Mouse (Mus musculus): ENCODE measurements around the gene Hps6.
"Not testable (repeated sequence)": the region's sequence is repeated elsewhere in the genome, so short reads cannot be mapped to it uniquely, and the experiment has no call there.

Gene Hps6

DNA sequence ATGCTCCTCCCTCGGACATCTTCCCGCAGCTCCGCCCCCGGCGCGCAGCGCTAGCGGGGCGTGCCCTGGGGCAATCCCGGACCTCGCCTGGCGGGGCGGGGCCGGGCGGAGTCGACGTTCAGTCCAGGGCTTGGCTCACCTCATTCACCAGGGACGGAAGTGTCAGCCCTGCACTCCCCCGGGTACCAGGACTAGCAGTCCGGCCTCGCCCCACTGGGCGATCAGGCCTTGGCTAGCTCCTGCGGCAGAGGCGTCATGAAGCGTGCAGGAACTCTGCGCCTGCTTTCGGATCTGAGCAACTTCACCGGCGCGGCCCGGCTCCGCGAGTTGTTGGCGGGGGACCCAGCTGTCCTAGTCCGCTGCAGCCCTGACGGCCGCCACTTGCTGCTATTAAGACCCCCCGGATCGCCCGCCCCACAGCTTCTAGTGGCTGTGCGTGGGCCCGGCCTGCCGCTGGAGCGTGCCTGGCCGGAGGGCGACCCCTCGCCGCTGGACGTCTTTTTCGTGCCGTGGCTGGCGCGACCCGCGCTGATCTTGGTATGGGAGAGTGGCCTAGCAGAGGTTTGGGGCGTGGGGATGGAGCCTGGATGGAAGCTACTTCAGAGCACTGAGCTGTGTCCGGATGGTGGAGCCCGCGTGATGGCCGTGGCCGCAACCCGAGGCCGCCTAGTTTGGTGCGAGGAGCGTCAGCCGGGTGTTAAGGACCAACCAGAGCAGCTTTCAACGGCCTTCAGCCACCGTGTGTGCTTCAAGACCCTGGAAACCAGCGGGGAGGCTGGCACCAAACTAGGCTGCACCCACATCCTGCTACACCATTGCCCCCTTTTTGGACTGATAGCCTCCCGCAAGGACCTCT, at the start of gene Hps6:
Hps6 (plus strand) TSS at position 138 of the 856 bp plus-strand sequence.
- DNase-seq (ENCODE audit: low read depth, low spot score), result peak; percentile 56

DNA sequence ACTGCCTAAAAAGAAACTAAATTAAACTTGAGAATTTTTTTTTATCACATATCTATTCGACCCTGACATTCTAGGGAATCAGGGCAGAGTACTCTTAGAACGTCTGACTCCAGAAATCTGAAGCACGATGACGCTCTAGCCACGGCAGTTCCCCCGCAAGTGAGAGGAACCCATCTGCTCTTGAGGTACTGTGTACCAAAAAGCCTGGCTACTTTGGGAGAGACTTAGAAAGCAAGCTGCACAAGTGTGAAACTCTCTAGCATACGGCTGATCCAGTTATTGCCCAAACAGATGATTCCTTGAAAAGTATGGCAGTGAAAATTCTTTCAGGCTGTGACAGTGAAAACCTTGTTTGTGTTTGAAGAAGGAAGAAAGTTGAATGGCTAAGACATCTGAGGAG, 46.6 kb upstream of the Hps6 start:
- no peak for DNase-seq (ENCODE audit: low read depth, low spot score)

DNA sequence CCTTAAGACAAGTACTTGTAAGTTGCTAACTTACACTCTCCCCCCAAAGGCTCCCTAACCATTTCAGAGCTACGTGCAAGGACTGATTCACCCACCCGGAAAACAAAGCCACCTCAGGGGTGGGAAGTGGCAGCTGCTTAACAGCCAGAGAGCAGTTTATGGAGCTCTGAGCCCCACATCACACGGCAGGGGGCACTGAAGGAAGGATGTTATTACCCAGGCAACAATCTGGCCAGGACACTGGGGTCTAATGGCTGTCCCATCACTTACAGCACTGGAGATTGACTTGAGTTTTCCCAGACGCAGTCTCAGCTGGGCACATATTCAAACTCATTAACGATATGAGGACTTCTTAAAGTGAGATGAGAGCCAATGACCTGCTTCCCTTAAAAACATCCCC, 42.5 kb upstream of the Hps6 start:
- DNase-seq (ENCODE audit: low read depth, low spot score), result no peak

DNA sequence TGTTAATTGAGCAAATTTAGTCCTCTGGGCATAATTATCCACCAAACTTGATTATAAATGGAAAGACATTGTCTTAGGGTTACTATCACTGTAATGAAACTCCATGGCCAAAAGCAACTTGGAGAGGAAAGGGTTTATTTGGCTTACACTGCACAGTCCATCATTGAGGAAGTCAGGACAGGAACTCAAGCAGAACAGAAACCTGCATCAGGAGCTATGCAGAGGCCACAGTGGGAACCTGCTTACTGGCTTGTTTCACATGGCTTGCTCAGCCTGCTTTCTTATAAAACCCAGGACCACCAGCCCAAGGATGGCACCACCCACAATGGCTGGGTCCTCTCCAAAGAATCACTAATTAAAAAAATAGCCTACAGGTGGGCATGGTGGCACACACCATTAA, 18.9 kb upstream of the Hps6 start:
- DNase-seq (ENCODE audit: low read depth, low spot score), result no peak

DNA sequence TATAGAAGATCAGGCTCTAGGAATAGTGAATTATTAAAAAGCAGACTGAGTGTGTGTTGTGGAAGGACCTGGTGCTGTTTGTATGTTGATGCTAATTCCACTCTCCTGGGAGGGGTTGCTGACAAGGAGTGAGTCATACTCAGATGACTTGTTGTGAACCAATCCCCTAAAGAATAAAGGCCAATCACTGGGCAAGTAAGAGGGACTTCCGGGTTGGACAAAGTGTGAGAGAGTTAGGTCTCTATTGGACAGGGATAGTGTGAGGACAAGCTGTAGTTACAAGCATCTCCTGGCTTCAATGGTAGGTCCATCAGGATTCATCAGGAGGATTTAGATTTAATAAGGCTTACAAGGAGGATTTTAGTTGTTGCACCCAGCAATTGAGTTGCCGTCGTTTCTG, 15.1 kb upstream of the Hps6 start:
- no peak for DNase-seq (ENCODE audit: low read depth, low spot score)

DNA sequence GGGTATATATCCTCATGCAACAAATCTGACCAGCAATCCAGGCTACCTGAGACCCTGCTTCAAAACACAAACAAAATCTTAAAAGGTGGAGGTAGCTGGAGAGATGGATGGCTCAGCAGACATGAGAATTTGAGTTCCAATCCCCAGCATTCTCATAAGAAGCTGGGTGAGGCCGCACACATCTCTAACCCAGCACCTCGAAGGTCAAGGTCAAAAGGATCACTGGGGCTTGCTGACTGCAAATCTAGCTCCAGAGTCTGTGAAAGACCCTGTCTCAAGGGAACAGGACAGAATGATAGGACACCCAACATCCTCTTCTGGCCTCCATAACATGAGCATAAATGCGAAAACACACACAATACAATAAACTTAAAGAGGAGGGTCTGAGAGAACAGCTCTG, 12.1 kb upstream of the Hps6 start:
- DNase-seq (ENCODE audit: low read depth, low spot score), result no peak

DNA sequence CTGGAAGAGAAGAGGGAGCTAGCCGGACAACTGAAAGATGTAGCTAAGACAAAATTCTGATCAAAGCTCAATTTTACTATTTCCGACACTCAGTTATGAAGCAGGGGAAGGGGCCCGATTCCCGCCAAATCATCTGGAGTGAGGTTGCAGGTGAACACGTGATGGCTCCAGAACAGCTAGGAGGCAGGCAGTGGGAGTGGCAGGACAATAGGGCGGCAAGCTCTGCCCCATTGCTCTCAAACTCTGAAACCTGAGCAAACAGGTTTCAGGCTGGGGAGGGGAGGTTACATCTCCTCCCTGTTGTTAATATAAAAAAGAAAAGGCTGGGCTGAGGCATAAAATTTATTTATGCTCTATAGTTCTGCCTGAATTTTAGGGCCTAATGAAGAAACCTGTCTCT, 9.9 kb upstream of the Hps6 start:
- DNase-seq (ENCODE audit: low read depth, low spot score), result not testable (repeated sequence)

DNA sequence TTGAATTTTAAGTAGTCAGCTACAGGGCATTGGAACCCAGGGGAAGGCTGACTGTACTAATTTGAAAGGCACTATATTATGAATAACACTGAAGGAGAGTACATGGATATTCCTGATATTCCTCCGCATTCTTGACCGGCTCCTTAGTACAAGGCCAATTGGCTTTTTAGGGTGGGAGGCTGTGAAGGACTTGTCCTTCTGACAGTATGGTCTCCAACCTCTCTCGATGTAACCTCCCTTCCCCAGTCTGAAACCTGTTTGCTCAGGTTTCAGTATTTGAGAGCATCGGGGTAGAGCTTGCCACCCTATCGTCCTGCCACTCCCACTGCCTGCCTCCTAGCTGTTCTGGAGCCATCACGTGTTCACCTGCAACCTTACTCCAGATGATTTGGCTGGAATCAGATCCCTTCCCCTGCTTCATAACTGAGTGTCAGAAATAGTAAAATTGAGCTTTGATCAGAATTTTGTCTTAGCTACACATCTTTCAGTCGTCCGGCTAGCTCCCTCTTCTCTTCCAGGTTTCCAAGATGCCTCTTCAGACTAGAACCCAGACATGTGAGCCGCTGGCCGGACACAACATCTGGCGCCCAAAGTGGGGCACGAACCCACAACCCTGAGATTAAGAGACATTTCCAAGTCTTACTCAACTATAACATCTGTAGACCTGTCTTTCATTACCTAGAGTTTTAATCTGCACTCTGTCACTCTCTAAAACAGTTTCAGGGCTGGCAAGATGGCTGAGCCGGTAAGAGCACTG, 9.1 kb upstream of the Hps6 start:
- no peak for DNase-seq (ENCODE audit: low read depth, low spot score)

DNA sequence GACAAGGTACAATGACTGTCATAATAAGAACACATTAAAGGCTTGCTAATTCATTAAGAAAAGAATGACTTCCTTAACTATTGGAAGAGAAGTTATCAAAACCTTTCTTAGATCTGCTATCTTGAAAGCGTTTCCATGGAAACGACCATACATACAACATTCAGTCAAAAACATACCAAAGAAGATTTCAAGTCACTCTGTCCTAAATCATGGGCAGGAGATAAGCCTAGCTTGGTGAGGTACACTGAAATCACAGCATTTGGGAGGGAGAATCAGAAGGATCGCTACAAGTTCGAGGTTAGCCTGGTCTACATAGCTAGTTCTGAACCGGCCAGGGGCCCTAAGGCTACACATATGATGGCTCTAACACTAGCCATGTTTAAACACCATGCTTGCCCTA, 5.9 kb upstream of the Hps6 start:
- no peak for DNase-seq (ENCODE audit: low read depth, low spot score)

DNA sequence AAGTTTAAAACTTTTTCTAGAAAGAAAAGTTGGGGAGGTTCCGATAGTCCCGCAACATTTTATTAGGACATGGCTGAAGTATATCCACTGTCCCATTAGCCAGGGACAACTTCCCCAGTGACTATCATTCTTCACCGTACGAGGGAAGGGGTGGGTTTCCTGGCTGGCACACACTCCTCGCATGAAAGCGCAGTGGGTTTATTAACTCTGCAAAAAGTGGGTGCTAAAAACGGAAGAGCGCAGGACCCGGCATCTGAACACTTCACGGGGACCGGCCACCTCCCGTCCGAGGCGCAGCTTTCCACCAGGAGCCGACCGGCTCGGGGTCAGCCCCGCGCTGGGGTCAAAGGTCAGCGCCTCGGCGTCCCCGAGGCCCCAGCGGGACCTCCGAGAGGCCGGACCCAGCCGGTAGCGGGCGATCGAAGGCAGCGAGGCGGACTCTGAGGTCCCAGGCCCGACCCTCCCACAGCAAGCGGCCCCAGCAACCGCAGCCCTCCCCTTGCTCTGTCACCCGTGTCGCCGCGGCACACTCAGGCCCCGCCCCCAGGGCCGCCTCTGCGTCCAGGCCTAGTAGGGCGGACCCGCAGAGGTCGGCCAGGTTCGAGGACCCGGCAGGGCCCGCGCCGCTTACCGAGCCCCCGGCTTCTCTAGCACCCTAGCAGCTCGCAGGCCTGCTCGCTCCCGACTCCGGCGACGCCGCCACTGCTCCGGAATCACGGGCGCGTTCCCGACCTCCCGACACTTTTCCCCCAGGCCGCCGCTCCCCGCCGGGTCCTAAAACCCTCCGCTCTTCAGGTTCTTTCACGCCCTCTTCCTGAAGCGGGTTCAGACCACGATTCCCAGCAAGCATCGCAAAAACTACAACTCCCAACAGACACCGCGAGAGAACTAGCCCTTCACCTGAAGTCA, 5.3 kb upstream of the Hps6 start, which contains the start of gene Armh3:
Armh3 (minus strand) TSS at position 704 of the 909 bp plus-strand sequence.
- DNase-seq (ENCODE audit: low read depth, low spot score), result peak; percentile 91

DNA sequence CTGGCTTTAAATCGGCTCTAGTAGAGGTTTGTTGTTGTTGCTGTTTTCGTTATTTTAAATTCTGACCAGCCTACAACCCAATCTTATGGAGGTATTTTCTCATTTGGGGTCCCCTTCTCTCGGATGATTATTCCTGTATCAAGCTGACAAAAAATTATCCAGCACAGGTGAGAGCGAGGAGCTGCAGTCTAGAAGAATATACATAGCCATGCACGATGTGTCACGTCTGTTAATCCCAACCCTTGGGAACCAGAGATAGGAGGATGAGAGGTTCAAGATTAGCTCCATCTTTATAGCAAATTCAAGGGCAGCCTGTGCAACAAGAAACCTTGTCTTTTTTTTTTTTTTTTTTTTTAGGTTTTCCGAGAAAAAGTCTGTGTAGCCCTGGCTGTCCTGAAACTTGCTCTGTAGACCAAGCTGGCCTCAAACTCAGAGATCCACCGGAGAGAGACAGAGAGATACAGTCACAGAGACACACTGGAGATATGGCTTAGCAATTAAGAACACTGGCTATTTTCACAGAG, 4.6 kb upstream of the Hps6 start:
- DNase-seq (ENCODE audit: low read depth, low spot score), result no peak

DNA sequence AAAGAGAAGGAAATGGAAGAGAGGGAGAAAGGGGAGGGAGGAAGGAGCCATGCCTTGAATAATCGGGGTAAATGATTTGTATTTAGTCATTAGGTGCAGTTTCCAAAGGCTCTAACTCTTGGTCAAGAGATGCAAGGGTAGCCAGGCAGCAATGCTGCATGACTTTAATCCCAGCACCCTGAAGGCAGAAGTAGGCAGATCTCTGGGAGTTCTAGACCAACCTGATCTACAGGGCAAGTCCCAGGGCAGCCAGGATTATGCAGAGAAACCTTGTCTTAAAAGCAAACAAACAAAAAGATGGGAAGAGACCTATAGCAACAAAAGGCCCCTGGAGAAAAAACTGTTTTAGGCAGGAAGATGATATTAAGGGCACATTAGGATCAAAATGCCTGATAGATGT, 3.9 kb upstream of the Hps6 start:
- no peak for DNase-seq (ENCODE audit: low read depth, low spot score)

DNA sequence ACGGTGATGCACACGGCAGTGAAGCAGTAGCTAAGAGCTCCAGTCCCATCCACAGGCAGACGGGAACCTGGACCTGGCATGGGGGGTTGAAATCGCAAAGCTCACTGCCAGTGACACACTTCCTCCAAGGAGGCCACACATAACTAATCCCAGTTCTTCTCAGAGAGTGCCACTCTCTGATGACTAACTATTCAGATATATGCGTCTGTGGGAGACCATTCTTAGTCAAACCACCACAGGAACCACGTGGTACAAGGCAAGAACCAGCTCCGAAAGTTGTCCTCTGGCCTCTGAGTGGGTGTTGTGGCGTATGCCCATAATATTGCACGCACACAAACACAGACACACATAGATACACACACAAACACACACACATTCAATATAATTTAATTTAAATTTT, 1.0 kb upstream of the Hps6 start:
- no peak for DNase-seq (ENCODE audit: low read depth, low spot score)

DNA sequence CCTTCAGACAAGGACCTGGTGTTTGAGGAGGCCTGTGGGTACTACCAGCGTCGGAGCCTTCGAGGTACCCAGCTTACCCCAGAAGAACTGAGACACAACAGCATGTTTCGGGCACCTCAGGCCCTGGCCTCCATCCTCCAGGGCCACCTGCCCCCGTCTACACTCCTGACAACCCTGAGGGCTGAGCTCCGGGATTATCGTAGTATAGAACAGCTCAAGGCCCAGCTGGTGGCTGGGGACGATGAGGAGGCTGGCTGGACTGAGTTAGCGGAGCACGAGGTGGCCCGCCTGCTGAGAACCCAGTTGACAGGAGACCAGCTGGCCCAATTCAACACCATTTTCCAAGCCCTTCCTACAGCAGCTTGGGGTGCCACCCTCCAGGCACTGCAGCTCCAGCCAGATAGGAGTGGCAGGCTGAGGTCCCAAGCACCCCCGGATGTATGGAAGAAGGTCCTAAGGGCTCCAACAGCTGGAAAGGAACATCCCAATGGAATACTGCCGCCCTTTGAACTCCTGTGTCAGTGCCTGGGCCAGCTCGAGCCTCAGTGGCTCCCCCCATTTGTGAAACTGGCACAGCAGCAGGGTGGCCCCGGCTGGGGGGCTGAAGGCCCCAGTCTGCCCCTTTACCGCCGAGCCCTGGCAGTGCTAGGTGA, 1.6 kb downstream of the Hps6 start:
- no peak for DNase-seq (ENCODE audit: low read depth, low spot score)

DNA sequence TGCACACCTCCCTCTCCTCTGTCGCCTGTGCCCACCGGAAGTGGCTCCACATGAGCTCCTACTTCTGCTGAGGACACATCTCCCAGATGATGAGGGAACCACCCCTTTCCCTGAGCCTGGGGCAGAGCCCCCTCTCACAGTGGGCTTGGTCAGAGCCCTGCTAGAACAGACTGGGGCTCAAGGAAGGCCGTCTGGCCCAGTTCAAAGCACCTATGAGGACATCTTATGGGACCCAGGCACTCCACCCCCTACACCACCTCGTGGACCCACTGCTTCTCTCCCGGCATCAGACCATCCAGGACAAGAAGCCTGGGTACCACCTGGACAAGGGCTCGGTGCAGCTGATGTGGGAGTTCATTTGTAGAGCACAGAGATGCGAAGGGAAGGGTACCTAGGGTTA, 2.4 kb downstream of the Hps6 start:
- no peak for DNase-seq (ENCODE audit: low read depth, low spot score)

DNA sequence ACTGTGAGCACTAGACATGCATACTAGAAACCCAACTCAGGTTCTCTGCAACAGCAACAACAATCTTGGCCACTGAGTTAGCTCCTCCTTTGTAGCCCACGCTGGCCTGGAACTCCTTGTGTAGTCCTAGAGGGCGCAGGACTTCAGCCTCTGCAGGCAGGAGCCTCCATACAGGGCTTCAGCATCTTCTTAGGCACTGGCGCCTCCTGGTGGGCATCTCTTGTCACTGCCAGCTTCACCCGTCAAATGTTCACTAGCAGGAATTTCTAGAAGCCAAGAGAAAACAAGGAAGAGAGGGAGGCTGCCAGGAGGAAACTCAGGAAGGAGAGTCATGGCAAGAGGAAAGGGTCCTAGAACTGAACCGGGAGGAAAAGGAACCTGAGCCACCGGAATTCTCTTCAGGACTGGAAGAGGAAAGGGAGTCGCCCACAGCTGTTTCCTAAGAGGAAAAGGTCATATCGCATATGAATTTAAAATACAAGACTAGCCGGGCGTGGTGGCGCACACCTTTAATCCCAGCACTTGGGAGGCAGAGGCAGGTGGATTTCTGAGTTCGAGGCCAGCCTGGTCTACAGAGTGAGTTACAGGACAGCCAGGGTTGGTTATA, 11.4 kb downstream of the Hps6 start:
- DNase-seq (ENCODE audit: low read depth, low spot score), result peak; percentile 64

DNA sequence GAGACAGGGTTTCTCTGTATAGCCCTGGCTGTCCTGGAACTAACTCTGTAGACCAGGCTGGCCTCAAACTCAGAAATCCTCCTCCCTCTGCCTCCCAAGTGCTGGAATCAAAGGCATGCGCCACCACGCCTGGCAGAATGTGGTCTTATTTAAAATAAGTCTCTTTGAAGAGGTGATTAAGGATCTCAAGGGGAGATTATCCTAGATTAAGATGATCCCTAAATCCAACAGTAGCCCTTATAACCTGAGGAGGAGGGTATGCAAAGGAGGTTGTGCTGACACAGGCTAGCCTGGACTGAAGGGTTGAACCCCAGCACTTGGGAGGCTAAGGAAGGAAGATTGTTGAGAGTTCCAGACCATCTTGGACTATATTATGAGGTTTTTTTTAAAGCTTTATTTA, 12.7 kb downstream of the Hps6 start:
- DNase-seq (ENCODE audit: low read depth, low spot score), result no peak

DNA sequence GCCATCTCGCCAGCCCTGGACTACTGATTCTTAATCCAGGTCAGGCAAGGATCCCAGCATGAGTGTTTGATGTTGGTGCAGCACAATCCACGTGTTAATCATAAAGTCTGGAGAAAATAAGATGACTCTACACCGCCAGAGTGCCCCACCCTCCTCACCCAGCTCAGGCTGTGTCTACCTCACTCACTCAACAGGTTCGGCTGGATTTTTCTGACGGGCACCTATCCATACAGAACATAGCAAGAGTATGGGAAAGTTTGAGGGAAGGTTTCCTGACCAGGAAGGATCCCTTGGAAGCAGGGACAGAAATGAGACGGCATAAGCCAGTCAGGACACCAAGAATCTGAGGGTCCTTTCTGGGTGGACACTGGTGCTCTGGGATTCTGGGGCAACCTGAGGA, 21.7 kb downstream of the Hps6 start:
- no peak for DNase-seq (ENCODE audit: low read depth, low spot score)

DNA sequence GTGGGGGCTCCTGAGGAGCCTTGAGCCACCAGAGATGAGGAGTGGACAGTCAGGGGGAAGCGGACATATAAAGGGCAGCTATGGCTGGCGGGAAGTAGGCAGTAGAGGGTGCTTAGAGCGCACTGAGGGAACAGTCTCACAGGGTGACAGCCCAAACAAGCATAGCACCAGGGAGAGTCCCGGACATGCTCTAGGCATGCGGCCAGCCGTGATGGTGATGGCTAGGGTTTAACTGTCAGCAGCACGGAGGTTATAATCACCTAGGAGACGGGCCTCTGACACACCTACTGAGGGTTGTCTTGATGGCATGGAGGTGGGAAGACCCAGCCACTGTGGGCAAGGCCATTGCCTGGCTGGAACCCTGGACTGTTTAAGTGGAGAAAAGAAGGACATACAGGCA, 23.3 kb downstream of the Hps6 start:
- no peak for DNase-seq (ENCODE audit: low read depth, low spot score)

DNA sequence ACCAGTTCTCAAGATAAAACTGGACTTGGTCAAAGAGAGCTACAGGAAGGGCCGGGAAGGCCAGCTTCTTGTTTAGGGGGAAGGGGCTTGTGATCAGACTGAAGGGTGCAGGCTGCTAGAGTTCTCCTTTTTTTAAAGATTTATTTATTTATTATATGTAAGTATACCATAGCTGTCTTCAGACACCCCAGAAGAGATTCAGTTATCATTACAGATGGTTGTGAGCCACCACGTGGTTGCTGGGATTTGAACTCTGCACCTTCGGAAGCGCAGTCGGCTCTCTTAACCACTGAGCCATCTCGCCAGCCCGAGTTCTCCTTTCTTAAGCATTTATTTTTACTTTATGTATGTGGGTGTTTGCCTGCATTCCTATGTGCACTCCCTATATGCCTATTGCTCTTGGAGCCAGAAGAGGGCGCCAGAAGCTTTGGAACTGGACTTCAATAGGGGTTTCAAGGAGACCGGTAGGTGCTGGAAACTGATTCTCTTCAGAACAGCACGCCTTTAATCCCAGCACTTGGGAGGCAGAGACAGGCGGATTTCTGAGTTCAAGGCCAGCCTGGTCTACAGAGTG, 25.5 kb downstream of the Hps6 start:
- DNase-seq (ENCODE audit: low read depth, low spot score), result no peak
